Mouse (Mus musculus): ENCODE measurements around the gene Musk. TPM values are rescaled to one million over a fixed set of nuclear protein-coding genes. Genes with fewer than 3 reads are reported as not detected.

Gene Musk
- polyA plus RNA-seq, 1 experiment = 0.39 TPM

- Histone ChIP-seq H3K27me3 (ENCODE audit: control insufficient read depth, insufficient read depth, low read length) (no peaks in the 10 kb centered on the region), H3K27ac (ENCODE audit: control insufficient read depth, insufficient read depth, low read length) (no peak overlapping the region), H3K4me3 (ENCODE audit: control insufficient read depth, insufficient read depth, low read length) (no peak overlapping the region), H3K36me3 (ENCODE audit: control insufficient read depth, insufficient read depth, low read length) (no peaks in the 10 kb centered on the region), H3K4me1 (replicated peaks; ENCODE audit: control insufficient read depth, insufficient read depth, low read length) (no peaks in the 10 kb centered on the region)
- no peak for DNase-seq
- WGBS = 92% methylated on average over 2 of the region's 2 CpGs
- TF ChIP-seq POLR2A (IDR thresholded peaks at IDR 0.05; ENCODE audit: control insufficient read depth, extremely low read depth, insufficient read depth, low read length, poor library complexity) = no peak
Measured at GRCm38 (mm10) chr4:58307421-58307820, 21.7 kb downstream of the Musk start.

DNA sequence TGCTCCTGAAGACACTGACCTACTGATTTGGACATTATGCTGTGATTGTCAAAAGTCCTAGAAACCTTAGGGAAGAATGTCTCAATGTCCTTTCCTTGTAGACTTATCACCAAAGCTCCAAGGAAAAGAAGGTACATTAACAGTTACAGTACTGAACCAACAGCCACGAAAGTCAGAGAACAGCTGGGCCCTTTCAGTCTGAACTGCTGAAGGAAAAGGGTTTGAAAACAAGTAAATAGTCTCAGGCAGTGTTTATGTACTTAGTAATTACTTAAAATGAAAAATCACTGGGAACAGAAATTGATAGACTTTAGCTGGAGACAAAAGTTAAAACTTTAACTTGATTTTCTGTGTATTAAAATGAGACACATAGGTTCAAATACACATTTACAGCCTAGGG lies 27.6 kb downstream of the Musk start:
- no peaks in the 10 kb centered on the region for H3K36me3 ChIP-seq (ENCODE audit: control insufficient read depth, insufficient read depth, low read length)
- no peaks in the 10 kb centered on the region for H3K27me3 ChIP-seq (ENCODE audit: control insufficient read depth, insufficient read depth, low read length)
- TF ChIP-seq POLR2A (IDR thresholded peaks at IDR 0.05; ENCODE audit: control insufficient read depth, extremely low read depth, insufficient read depth, low read length, poor library complexity) (no peak), CTCF (IDR thresholded peaks at IDR 0.05; ENCODE audit: borderline replicate concordance, control insufficient read depth, extremely low read depth, insufficient read depth, low read length, poor library complexity) (no peak)
- 91% methylated on average over 1 of the region's 1 CpGs for WGBS
- H3K27ac ChIP-seq (ENCODE audit: control insufficient read depth, insufficient read depth, low read length) = no peak overlapping the region
- no peak overlapping the region for H3K4me3 ChIP-seq (ENCODE audit: control insufficient read depth, insufficient read depth, low read length)
- DNase-seq = no peak
- no peaks in the 10 kb centered on the region for H3K4me1 ChIP-seq (replicated peaks; ENCODE audit: control insufficient read depth, insufficient read depth, low read length)

DNA sequence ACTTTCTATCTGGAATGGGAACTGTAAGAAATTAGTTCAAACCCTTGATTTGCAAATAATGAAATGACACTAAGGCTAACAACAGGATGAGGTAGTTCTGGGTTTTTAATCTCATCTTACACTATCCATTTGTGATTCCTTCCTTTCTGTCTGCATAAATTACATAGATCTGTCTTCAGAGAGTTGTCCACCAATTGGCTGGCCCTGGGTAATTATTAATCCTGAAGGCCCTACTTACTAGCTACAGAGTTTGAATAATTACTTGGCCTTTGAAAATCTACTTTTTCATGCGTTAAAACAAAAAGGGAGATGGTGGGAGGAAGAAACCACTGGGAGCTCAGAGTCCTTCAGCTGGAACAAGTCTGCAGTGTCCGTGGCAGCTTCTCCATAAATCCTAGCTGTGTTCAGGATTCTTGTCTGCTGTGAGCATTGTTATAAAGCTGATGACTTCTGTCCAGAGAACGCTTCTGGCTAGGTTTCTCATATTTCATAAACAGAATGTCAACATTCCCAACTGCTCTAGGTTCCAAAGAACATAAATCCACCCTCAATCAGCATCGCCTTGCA lies 29.3 kb downstream of the Musk start:
- Histone ChIP-seq H3K36me3 (ENCODE audit: control insufficient read depth, insufficient read depth, low read length) (no peaks in the 10 kb centered on the region), H3K4me1 (replicated peaks; ENCODE audit: control insufficient read depth, insufficient read depth, low read length) (no peaks in the 10 kb centered on the region), H3K27me3 (ENCODE audit: control insufficient read depth, insufficient read depth, low read length) (no peaks in the 10 kb centered on the region), H3K4me3 (ENCODE audit: control insufficient read depth, insufficient read depth, low read length) (no peak overlapping the region), H3K27ac (ENCODE audit: control insufficient read depth, insufficient read depth, low read length) (no peak overlapping the region)
- 91% methylated on average over 4 of the region's 4 CpGs for WGBS
- no peak for TF ChIP-seq POLR2A (IDR thresholded peaks at IDR 0.05; ENCODE audit: control insufficient read depth, extremely low read depth, insufficient read depth, low read length, poor library complexity)
- TF ChIP-seq CTCF (IDR thresholded peaks at IDR 0.05; ENCODE audit: borderline replicate concordance, control insufficient read depth, extremely low read depth, insufficient read depth, low read length, poor library complexity) = no peak
- DNase-seq = no peak

GRCm38 (mm10) chr4:58317536-58317935 lies 31.8 kb downstream of the Musk start:
- WGBS = 91% methylated on average over 3 of the region's 3 CpGs
- no peaks in the 10 kb centered on the region for H3K4me1 ChIP-seq (replicated peaks; ENCODE audit: control insufficient read depth, insufficient read depth, low read length)
- no peak overlapping the region for H3K4me3 ChIP-seq (ENCODE audit: control insufficient read depth, insufficient read depth, low read length)
- H3K27ac ChIP-seq (ENCODE audit: control insufficient read depth, insufficient read depth, low read length) = no peak overlapping the region
- no peaks in the 10 kb centered on the region for H3K36me3 ChIP-seq (ENCODE audit: control insufficient read depth, insufficient read depth, low read length)
- DNase-seq = no peak
- H3K27me3 ChIP-seq (ENCODE audit: control insufficient read depth, insufficient read depth, low read length) = no peaks in the 10 kb centered on the region
- TF ChIP-seq CTCF (IDR thresholded peaks at IDR 0.05; ENCODE audit: borderline replicate concordance, control insufficient read depth, extremely low read depth, insufficient read depth, low read length, poor library complexity) (no peak), POLR2A (IDR thresholded peaks at IDR 0.05; ENCODE audit: control insufficient read depth, extremely low read depth, insufficient read depth, low read length, poor library complexity) (no peak)

GRCm38 (mm10) chr4:58320293-58320692 lies 34.5 kb downstream of the Musk start:
- Histone ChIP-seq H3K27ac (ENCODE audit: control insufficient read depth, insufficient read depth, low read length) (no peak overlapping the region), H3K27me3 (ENCODE audit: control insufficient read depth, insufficient read depth, low read length) (no peaks in the 10 kb centered on the region), H3K4me3 (ENCODE audit: control insufficient read depth, insufficient read depth, low read length) (no peak overlapping the region), H3K4me1 (replicated peaks; ENCODE audit: control insufficient read depth, insufficient read depth, low read length) (no peaks in the 10 kb centered on the region), H3K36me3 (ENCODE audit: control insufficient read depth, insufficient read depth, low read length) (no peaks in the 10 kb centered on the region)
- 90% methylated on average over 4 of the region's 4 CpGs for WGBS
- no peak for DNase-seq
- no peak for TF ChIP-seq CTCF (IDR thresholded peaks at IDR 0.05; ENCODE audit: borderline replicate concordance, control insufficient read depth, extremely low read depth, insufficient read depth, low read length, poor library complexity)
- TF ChIP-seq POLR2A (IDR thresholded peaks at IDR 0.05; ENCODE audit: control insufficient read depth, extremely low read depth, insufficient read depth, low read length, poor library complexity) = no peak

- no peak for TF ChIP-seq POLR2A (IDR thresholded peaks at IDR 0.05; ENCODE audit: control insufficient read depth, extremely low read depth, insufficient read depth, low read length, poor library complexity)
- no peak for TF ChIP-seq CTCF (IDR thresholded peaks at IDR 0.05; ENCODE audit: borderline replicate concordance, control insufficient read depth, extremely low read depth, insufficient read depth, low read length, poor library complexity)
- no peak for DNase-seq
- 95% methylated on average over 3 of the region's 3 CpGs for WGBS
- Histone ChIP-seq H3K27ac (ENCODE audit: control insufficient read depth, insufficient read depth, low read length) (no peak overlapping the region; the same call in 1 of the 2 replicates), H3K4me3 (ENCODE audit: control insufficient read depth, insufficient read depth, low read length) (no peak overlapping the region), H3K36me3 (ENCODE audit: control insufficient read depth, insufficient read depth, low read length) (no peaks in the 10 kb centered on the region), H3K4me1 (replicated peaks; ENCODE audit: control insufficient read depth, insufficient read depth, low read length) (no peaks in the 10 kb centered on the region), H3K27me3 (ENCODE audit: control insufficient read depth, insufficient read depth, low read length) (no peaks in the 10 kb centered on the region)
Measured at GRCm38 (mm10) chr4:58326746-58327145, 41.0 kb downstream of the Musk start.

DNA sequence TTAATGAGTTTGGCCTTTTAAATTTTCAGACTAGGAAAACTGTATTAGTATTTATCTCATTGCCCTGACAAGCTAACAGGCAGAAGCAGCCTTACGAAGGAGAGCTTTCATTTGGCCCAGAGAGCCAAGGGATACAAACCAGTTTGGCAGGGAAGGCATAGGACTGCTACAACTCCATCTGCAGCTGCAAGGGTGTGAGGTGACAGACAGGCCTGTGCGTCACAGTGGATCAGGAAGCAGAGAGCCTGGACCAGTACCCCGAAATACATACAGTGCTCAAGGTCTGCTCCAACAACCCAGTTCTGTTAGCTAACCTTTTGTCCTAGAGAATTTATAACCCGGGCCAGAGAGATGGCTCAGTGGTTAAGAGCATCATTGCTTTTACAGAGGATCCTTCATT lies 42.5 kb downstream of the Musk start:
- H3K36me3 ChIP-seq (ENCODE audit: control insufficient read depth, insufficient read depth, low read length) = no peaks in the 10 kb centered on the region
- no peaks in the 10 kb centered on the region for H3K27me3 ChIP-seq (ENCODE audit: control insufficient read depth, insufficient read depth, low read length)
- H3K27ac ChIP-seq (ENCODE audit: control insufficient read depth, insufficient read depth, low read length) = no peak overlapping the region
- no peak for DNase-seq
- 92% methylated on average over 4 of the region's 4 CpGs for WGBS
- H3K4me1 ChIP-seq (replicated peaks; ENCODE audit: control insufficient read depth, insufficient read depth, low read length) = no peaks in the 10 kb centered on the region
- H3K4me3 ChIP-seq (ENCODE audit: control insufficient read depth, insufficient read depth, low read length) = no peak overlapping the region
- TF ChIP-seq POLR2A (IDR thresholded peaks at IDR 0.05; ENCODE audit: control insufficient read depth, extremely low read depth, insufficient read depth, low read length, poor library complexity) (no peak), CTCF (IDR thresholded peaks at IDR 0.05; ENCODE audit: borderline replicate concordance, control insufficient read depth, extremely low read depth, insufficient read depth, low read length, poor library complexity) (no peak)

All from thymus, adult 2 months (tissue).